Mouse (Mus musculus) Muller cell, postnatal 12 days (primary cell): Measurements from ENCODE around the gene C1s1.
"Not testable (repeated sequence)": the region's sequence is repeated elsewhere in the genome, so short reads cannot be mapped to it uniquely, and the experiment has no call there.

Experiments
- DNase-seq: peaks from one replicate; pipeline ENCODE4 v3.0.0-alpha.2; 2015; ENCODE audit errors: inconsistent ontology term

Gene C1s1

GRCm38 (mm10) chr6:124542284-124542683 is at the start of gene C1s1:
Gene C1s1, minus strand, starts transcription at chr6:124542359.
- DNase-seq: not testable (repeated sequence)

DNA sequence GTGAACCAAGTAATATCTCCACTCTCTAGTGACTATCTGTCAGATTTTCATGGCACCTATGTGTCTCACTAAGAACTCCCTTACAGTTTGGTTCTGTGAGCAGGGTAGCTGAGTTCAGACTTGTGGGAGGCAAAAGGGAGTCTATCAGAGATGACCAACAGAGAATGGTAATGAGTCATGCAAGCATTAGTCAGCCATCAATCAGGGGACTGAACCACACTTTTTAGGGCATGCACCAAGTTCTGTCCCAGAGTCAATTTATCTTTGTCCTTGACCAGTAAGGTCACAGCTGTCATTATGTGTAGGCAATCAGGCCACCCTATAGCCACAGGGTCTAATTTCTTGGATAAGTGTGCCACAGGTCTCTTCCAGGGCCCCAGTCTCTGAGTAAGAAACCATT is 46.6 kb upstream of the C1s1 start:
- DNase-seq: peak; percentile 50

- DNase-seq: no peak
Observed at GRCm38 (mm10) chr6:124586266-124586665, 44.1 kb upstream of the C1s1 start.

GRCm38 (mm10) chr6:124585761-124586160 is 43.6 kb upstream of the C1s1 start:
- no peak for DNase-seq

DNA sequence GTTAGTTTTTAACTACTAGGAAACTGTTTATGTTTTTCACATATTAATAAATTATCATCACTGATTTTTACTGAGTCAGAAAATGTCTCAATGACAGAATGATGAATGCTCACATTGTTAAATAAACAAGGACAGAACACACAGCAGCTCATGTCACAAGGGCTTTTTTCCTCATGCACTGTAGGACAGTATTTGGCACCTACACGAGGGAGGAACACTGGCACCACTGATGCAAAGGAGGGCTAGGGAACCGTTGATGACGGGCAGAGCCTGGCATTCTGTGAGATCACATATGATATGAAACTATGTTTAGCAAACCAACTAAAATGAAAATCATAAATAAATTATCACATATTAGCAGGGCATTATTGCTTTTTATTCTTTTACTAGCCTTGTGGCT is 42.8 kb upstream of the C1s1 start:
- DNase-seq: no peak

GRCm38 (mm10) chr6:124582231-124582630 is 40.1 kb upstream of the C1s1 start:
- DNase-seq: no peak

GRCm38 (mm10) chr6:124580155-124580554 is 38.0 kb upstream of the C1s1 start:
- not testable (repeated sequence) for DNase-seq

GRCm38 (mm10) chr6:124575155-124575678 is 33.1 kb upstream of the C1s1 start:
- DNase-seq: not testable (repeated sequence)

GRCm38 (mm10) chr6:124570026-124570425 is 27.9 kb upstream of the C1s1 start, which contains the start of gene C1rb:
Gene C1rb, plus strand, starts transcription at chr6:124570294.
- peak; percentile 46 for DNase-seq

DNA sequence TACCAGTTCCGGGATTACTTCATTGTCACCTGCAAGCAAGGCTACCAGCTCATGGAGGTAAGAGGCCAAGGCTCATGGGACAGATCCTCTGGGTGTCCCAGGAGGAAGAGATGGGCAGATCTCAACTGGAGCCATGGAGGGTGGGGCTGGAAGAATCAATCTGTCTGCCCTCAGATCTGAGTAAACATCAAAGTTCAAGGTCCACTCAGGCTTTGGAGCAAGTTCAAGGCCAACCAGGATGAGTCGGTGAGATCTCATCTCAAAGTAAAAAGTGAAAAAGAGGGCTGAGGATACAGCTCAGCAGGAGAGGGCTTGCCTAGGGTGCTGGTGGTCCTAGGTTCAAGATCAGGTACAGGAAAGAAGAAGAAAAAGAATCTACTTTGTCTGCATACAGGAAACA is 19.5 kb upstream of the C1s1 start:
- not testable (repeated sequence) for DNase-seq

- DNase-seq: not testable (repeated sequence)
Observed at GRCm38 (mm10) chr6:124561156-124561555, 19.0 kb upstream of the C1s1 start.

DNA sequence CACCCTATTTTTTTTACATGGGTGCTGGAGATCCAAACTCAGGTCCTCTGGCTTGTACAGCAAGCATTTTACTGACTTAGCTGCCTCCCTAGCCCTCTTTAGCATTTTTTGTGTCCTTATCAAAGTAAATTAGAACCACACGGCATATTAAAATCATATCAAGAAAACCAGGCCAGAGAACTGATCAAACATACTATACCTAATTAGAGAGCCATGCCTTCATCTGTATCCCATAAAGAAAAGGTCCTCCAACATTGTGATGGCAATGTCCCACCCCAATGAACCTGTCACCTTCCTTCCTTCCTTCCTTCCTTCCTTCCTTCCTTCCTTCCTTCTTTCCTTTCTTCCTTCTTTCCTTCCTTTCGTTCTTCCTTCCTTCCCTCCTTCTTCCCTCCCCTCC is 13.8 kb upstream of the C1s1 start:
- not testable (repeated sequence) for DNase-seq

DNA sequence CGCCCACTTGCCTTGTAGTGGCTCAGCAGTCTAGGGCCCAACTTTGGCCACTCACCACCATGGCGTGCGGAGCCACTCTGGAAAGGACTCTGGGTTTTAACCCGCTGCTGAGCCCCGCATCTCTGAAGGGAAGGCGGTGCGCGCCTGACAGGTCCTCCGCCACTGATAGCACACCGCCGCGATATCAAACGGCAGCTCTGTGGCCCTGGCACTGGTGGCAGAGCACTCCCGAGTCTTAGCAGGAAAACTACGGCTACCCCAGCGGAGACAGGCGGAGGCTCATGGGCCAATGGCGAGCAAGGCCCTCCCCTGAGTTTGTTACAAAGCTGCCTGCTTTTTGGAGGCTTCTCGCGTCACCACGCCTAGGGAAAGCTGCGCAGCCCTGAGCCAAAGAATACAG is 10.6 kb upstream of the C1s1 start:
- no peak for DNase-seq

- no peak for DNase-seq
Observed at GRCm38 (mm10) chr6:124549023-124549550, 6.9 kb upstream of the C1s1 start.

- not testable (repeated sequence) for DNase-seq
Observed at GRCm38 (mm10) chr6:124547979-124548378, 5.8 kb upstream of the C1s1 start.

- no peak for DNase-seq
Observed at GRCm38 (mm10) chr6:124545425-124545824, 3.3 kb upstream of the C1s1 start.

DNA sequence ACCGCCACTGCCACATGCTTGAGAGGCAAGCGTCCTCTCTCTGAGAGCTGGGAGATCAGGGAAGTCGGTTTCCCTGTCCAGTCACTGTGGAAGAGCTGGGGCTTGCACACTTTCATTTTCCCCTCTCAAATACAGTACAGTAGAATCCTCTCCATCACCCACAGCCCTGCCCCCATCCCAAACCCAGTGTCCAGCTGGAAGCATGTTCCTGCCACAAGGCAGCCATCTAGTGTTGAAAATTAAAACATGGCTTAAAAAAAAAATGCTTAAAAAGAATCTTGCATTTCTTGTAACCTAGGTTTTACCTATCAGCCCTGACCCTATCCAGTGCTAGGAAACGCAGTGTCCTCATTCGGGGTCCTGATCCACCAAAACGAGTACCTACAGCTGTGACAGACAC is 2.3 kb upstream of the C1s1 start:
- peak; percentile 22 for DNase-seq

DNA sequence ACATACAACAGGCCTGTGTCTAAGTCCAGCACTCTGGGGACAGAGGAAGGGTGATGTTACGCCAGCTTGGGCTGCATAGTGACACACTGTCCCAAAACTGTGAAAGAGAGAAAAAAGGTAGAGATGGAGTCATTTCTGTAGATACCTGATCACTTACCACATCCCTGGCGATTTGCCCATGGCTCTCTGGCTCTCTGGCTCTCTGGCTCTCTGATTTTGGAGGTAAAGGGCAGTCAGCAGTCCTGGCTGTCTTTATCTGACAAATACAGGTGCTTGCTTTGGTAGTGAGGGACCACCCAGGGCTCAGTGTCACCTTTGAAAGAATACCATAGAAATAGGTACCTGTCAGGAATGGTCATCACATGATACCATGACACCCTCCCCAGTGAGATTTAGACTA is 983 bp downstream of the C1s1 start:
- DNase-seq: not testable (repeated sequence)

DNA sequence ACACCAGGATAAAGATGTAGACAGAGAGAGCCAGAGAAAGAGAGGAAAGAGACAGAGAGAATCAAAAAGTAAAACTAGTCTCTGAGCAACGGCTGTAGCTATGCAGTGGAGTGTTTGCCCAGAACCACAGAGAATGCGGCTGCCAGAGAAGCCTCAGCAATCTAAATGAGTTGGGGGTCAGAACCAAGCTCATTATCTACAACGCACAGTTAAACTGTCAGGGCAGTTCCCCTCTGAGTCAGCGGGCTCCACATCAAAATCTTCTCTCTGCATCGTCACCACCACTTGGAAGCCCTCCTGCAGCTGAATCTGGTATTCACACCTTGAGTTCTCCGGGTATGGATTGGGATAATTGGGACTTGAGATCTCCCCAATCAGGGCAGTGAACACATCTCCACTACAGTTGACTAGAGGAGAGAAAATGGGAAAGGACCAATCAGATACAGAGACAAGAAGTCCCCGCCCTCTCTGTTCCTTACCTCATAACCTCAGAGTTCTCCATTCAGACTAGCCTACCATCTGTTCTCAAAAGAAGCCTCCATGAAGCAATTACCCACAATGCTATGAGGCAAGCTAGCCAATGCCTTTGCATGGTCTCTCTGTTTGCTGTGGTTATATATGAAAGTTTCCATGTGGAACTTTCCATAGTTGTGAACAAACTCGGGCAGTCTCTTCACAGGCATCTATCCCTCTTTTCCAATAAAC is 5.9 kb downstream of the C1s1 start:
- DNase-seq: not testable (repeated sequence)

DNA sequence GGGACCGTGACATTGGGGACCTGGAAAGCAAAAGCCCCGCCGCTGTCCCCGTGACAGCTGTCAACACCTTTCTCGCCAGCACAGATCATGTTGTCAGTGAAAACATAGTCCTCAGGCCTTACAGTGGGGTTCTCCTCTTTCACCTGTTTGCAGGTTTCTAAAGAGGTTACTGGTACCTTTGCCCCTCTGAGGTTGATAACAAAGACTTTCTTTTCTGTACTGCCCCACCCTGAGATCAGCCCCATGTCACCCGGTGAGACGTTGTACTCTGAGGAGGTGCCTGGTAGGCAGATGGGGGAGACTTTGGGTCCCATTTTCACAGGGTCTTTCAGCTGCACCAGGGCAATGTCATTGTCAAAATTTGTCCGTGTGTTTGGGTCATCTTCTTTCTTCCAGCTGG is 11.1 kb downstream of the C1s1 start:
- no peak for DNase-seq

- DNase-seq: no peak
Observed at GRCm38 (mm10) chr6:124527881-124528280, 14.3 kb downstream of the C1s1 start.

DNA sequence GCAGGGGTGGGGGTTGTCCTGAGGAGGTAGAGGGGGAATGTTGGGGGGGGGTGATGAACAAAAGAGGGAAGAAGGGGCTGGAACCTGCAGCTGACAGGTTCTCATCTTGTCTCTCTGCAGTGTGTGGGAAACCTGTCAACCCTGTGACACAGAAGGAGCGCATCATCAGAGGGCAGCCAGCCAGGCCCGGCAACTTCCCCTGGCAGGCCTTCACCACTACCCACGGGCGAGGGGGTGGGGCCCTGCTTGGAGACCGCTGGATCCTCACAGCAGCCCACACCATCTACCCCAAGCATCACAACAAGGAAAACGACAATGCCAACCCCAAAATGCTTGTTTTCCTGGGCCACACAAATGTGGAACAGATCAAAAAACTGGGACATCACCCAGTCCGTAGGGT is 20.1 kb downstream of the C1s1 start:
- not testable (repeated sequence) for DNase-seq

DNA sequence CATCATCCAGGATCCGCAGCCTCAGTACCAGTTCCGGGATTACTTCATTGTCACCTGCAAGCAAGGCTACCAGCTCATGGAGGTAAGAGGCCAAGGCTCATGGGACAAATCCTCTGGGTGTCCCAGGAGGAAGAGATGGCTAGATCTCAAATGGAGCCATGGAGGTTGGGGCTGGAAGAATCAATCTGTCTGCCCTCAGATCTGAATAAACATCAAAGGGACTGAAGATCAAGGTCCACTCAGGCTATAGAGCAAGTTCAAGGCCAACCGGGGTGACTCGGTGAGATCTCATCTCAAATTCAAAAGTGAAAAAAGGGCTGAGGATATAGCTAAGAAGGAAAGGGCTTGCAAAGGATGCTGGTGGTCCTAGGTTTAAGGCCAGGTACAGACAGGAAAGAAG is 24.4 kb downstream of the C1s1 start:
- DNase-seq: not testable (repeated sequence)
